Mouse (Mus musculus) spleen, adult 2 months (tissue): ENCODE data around the gene Cox6b2.

ENCODE experiments used
- CTCF ChIP-seq: fragments of 200-500 bp; IDR thresholded peaks from 2 replicates; pipeline ENCODE4 v1.5.1; 2011; ENCODE audit warnings: mild to moderate bottlenecking, inconsistent platforms; ENCODE audit not compliant: insufficient read depth, insufficient read length, insufficient replicate concordance; ENCODE audit errors: extremely low read depth
- POLR2A ChIP-seq: fragments of 200-500 bp; IDR thresholded peaks from 2 replicates; pipeline ENCODE4 v1.6.1; 2011; ENCODE audit warnings: low read depth, low read length, inconsistent platforms

DNA sequence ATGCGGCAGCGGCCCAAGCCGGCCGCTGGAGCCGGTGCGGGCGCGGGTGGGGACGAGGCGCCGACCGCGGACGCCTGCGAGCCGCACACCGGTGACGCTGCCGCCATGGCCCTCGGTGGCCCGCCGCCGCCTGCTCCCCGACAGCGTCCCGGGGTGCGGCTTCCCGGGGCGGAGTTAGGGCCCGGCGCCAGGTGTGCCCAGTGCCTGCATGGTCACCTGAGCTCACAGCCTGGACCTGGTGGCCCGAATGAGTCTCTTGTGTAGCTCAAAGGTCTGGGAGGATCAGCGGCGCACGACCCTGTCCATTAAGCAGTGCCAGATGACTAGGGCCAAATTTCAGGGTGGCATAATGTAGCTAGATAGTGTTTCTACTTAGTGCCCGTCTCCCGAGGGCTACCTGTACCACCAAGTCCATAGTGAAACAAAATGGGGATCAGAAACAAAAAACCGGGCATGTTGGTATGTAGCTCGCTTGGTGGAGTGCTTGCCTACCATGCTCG is 36.6 kb upstream of the Cox6b2 start, which contains the start of gene Tmem238:
- TF ChIP-seq POLR2A (no peak; the same call in 1 of the 2 replicates), CTCF (no peak)
